Mouse (Mus musculus): ENCODE data around the gene Dock11. TPM values are rescaled to one million over a fixed set of nuclear protein-coding genes. Genes with fewer than 3 reads are reported as not detected.
A peak's percentile ranks its signal among the peaks of the same experiment; 100 is the strongest.

Dock11 gene
- total and polyA plus RNA-seq, 2 experiments from 2014 or later = 2.0 to 11.6 TPM

GRCm38 (mm10) chrX:35987981-35988380, 99.3 kb downstream of the Dock11 start:
- H3K9me3 ChIP-seq (replicated peaks; ENCODE audit: control insufficient read depth, low read length) = no peaks in the 10 kb centered on the region
- TF ChIP-seq EP300 (IDR thresholded peaks at IDR 0.05; ENCODE audit: low read depth) (no peak), CTCF (IDR thresholded peaks at IDR 0.05; ENCODE audit: low read depth) (no peak)
- 86% methylated on average over 1 of the region's 1 CpGs for WGBS
- H3K9ac ChIP-seq (replicated peaks; ENCODE audit: low read depth, low read length) = no peak overlapping the region
- DNase-seq (ENCODE audit: low spot score) = no peak
- no peaks in the 10 kb centered on the region for H3K4me1 ChIP-seq (ENCODE audit: control insufficient read depth, insufficient read depth)
- no peak for ATAC-seq (ENCODE audit: insufficient read depth, low read depth)
- no peak overlapping the region for H3K4me2 ChIP-seq (ENCODE audit: low read depth, low read length)
- no peaks in the 10 kb centered on the region for H3K27me3 ChIP-seq (ENCODE audit: control insufficient read depth, insufficient read depth, low read length)
- H3K4me3 ChIP-seq (ENCODE audit: low read depth, low read length) = no peak overlapping the region
- H3K36me3 ChIP-seq (replicated peaks; ENCODE audit: control insufficient read depth, insufficient read depth, low read length) = no peaks in the 10 kb centered on the region
- H3K27ac ChIP-seq (ENCODE audit: low read depth) = no peak overlapping the region

- H3K9ac ChIP-seq (replicated peaks; ENCODE audit: low read depth, low read length) = no peak overlapping the region
- H3K36me3 ChIP-seq (replicated peaks; ENCODE audit: control insufficient read depth, insufficient read depth, low read length) = no peaks in the 10 kb centered on the region
- no peaks in the 10 kb centered on the region for H3K27me3 ChIP-seq (ENCODE audit: control insufficient read depth, insufficient read depth, low read length)
- DNase-seq (ENCODE audit: low spot score) (no peak), ATAC-seq (ENCODE audit: insufficient read depth, low read depth) (no peak)
- no peak overlapping the region for H3K4me3 ChIP-seq (ENCODE audit: low read depth, low read length)
- no peak overlapping the region for H3K4me2 ChIP-seq (ENCODE audit: low read depth, low read length)
- no peaks in the 10 kb centered on the region for H3K9me3 ChIP-seq (replicated peaks; ENCODE audit: control insufficient read depth, low read length)
- TF ChIP-seq EP300 (IDR thresholded peaks at IDR 0.05; ENCODE audit: low read depth) (no peak), CTCF (IDR thresholded peaks at IDR 0.05; ENCODE audit: low read depth) (no peak)
- no peaks in the 10 kb centered on the region for H3K4me1 ChIP-seq (ENCODE audit: control insufficient read depth, insufficient read depth)
- H3K27ac ChIP-seq (ENCODE audit: low read depth) = no peak overlapping the region
- WGBS = 64% methylated on average over 5 of the region's 5 CpGs
Measured at GRCm38 (mm10) chrX:35990508-35991095, 102.0 kb downstream of the Dock11 start.

GRCm38 (mm10) chrX:35994226-35994625, 105.6 kb downstream of the Dock11 start:
- DNase-seq (ENCODE audit: low spot score) (no peak), ATAC-seq (ENCODE audit: insufficient read depth, low read depth) (no peak)
- H3K36me3 ChIP-seq (replicated peaks; ENCODE audit: control insufficient read depth, insufficient read depth, low read length) = no peaks in the 10 kb centered on the region
- H3K4me1 ChIP-seq (ENCODE audit: control insufficient read depth, insufficient read depth) = no peaks in the 10 kb centered on the region
- TF ChIP-seq CTCF (IDR thresholded peaks at IDR 0.05; ENCODE audit: low read depth) (no peak), EP300 (IDR thresholded peaks at IDR 0.05; ENCODE audit: low read depth) (no peak)
- H3K9ac ChIP-seq (replicated peaks; ENCODE audit: low read depth, low read length) = no peak overlapping the region
- no peak overlapping the region for H3K27ac ChIP-seq (ENCODE audit: low read depth)
- no peaks in the 10 kb centered on the region for H3K27me3 ChIP-seq (ENCODE audit: control insufficient read depth, insufficient read depth, low read length)
- no peak overlapping the region for H3K4me2 ChIP-seq (ENCODE audit: low read depth, low read length)
- 70% methylated on average over 6 of the region's 6 CpGs for WGBS
- no peak overlapping the region for H3K4me3 ChIP-seq (ENCODE audit: low read depth, low read length)
- no peaks in the 10 kb centered on the region for H3K9me3 ChIP-seq (replicated peaks; ENCODE audit: control insufficient read depth, low read length)

- H3K9ac ChIP-seq (replicated peaks; ENCODE audit: low read depth, low read length) = no peak overlapping the region
- H3K27ac ChIP-seq (ENCODE audit: low read depth) = no peak overlapping the region
- no peak overlapping the region for H3K4me2 ChIP-seq (ENCODE audit: low read depth, low read length)
- no peak overlapping the region for H3K4me3 ChIP-seq (ENCODE audit: low read depth, low read length)
- no peaks in the 10 kb centered on the region for H3K36me3 ChIP-seq (replicated peaks; ENCODE audit: control insufficient read depth, insufficient read depth, low read length)
- no peaks in the 10 kb centered on the region for H3K4me1 ChIP-seq (ENCODE audit: control insufficient read depth, insufficient read depth)
- TF ChIP-seq EP300 (IDR thresholded peaks at IDR 0.05; ENCODE audit: low read depth) (no peak), CTCF (IDR thresholded peaks at IDR 0.05; ENCODE audit: low read depth) (peak; percentile 65)
- no peaks in the 10 kb centered on the region for H3K9me3 ChIP-seq (replicated peaks; ENCODE audit: control insufficient read depth, low read length)
- ATAC-seq (ENCODE audit: insufficient read depth, low read depth) (no peak), DNase-seq (ENCODE audit: low spot score) (no peak)
- H3K27me3 ChIP-seq (ENCODE audit: control insufficient read depth, insufficient read depth, low read length) = no peaks in the 10 kb centered on the region
- 11% methylated on average over 2 of the region's 2 CpGs for WGBS
Measured at GRCm38 (mm10) chrX:35997004-35997403, 108.4 kb downstream of the Dock11 start.

GRCm38 (mm10) chrX:35997793-35998419, 109.3 kb downstream of the Dock11 start:
- Histone ChIP-seq H3K36me3 (replicated peaks; ENCODE audit: control insufficient read depth, insufficient read depth, low read length) (no peaks in the 10 kb centered on the region), H3K27ac (ENCODE audit: low read depth) (no peak overlapping the region), H3K4me3 (ENCODE audit: low read depth, low read length) (no peak overlapping the region), H3K9me3 (replicated peaks; ENCODE audit: control insufficient read depth, low read length) (no peaks in the 10 kb centered on the region), H3K4me2 (ENCODE audit: low read depth, low read length) (no peak overlapping the region), H3K27me3 (ENCODE audit: control insufficient read depth, insufficient read depth, low read length) (no peaks in the 10 kb centered on the region), H3K4me1 (ENCODE audit: control insufficient read depth, insufficient read depth) (no peaks in the 10 kb centered on the region), H3K9ac (replicated peaks; ENCODE audit: low read depth, low read length) (no peak overlapping the region)
- DNase-seq (ENCODE audit: low spot score) (no peak), ATAC-seq (ENCODE audit: insufficient read depth, low read depth) (no peak)
- TF ChIP-seq CTCF (IDR thresholded peaks at IDR 0.05; ENCODE audit: low read depth) = no peak
- no peak for TF ChIP-seq EP300 (IDR thresholded peaks at IDR 0.05; ENCODE audit: low read depth)
- 70% methylated on average over 5 of the region's 5 CpGs for WGBS

GRCm38 (mm10) chrX:36025651-36026050, 137.0 kb downstream of the Dock11 start:
- Histone ChIP-seq H3K9ac (replicated peaks; ENCODE audit: low read depth, low read length) (no peak overlapping the region), H3K4me1 (ENCODE audit: control insufficient read depth, insufficient read depth) (no peaks in the 10 kb centered on the region), H3K4me3 (ENCODE audit: low read depth, low read length) (no peak overlapping the region), H3K27me3 (ENCODE audit: control insufficient read depth, insufficient read depth, low read length) (no peaks in the 10 kb centered on the region), H3K36me3 (replicated peaks; ENCODE audit: control insufficient read depth, insufficient read depth, low read length) (no peaks in the 10 kb centered on the region), H3K9me3 (replicated peaks; ENCODE audit: control insufficient read depth, low read length) (no peaks in the 10 kb centered on the region; the same call in 1 of the 2 replicates), H3K27ac (ENCODE audit: low read depth) (no peak overlapping the region), H3K4me2 (ENCODE audit: low read depth, low read length) (no peak overlapping the region)
- TF ChIP-seq CTCF (IDR thresholded peaks at IDR 0.05; ENCODE audit: low read depth) (no peak), EP300 (IDR thresholded peaks at IDR 0.05; ENCODE audit: low read depth) (no peak)
- ATAC-seq (ENCODE audit: insufficient read depth, low read depth) (no peak), DNase-seq (ENCODE audit: low spot score) (no peak)
- 80% methylated on average over 17 of the region's 17 CpGs for WGBS
